In the genomic region with DNA sequence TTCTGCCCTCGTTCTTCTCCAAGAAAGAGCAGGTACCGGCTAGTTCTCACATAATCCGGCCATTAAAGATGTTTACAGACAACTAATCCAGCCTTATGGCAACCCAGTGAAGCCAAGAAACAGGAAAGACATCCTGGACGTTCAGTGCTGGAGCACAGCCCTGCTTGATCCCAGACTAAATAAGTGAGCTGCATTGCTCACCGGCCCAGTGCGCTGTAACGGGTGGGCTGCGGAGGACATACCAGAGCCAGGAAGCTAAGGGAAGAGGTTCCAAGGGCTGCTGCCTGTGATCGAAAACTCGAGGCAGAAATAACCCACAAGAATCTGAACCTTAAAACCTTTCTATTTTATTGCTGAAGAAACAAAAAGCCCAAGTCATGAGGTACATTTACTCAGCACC, we compare ENCODE assay signal across 23 mouse cellular contexts. TPM values are rescaled to one million over a fixed set of nuclear protein-coding genes. Genes with fewer than 3 reads are reported as not detected.
DNase-seq lines count a peak whose midpoint lies in the region; ATAC-seq and TF ChIP-seq lines count a peak whose summit lies in the region.
"Had no signal": no experiment of that assay in that cellular context is flagged by ENCODE, and none has a peak within 500 bp of the region (broad histone marks: within the 10 kb centered on the region; RNA-seq: fewer than 3 reads in every experiment).

No protein-coding gene starts in this region.

- H3K9ac ChIP-seq in hindbrain, postnatal 0 days (replicated peaks; ENCODE audit: low read length) = no peak overlapping the region
- H3K9ac ChIP-seq in hindbrain, embryonic 12.5 days = no peak overlapping the region
- no peak overlapping the region for H3K9ac ChIP-seq in midbrain, embryonic 11.5 days (ENCODE audit: low read length)
- no peak overlapping the region for H3K9ac ChIP-seq in forebrain, embryonic 16.5 days (replicated peaks; ENCODE audit: low read depth, low read length)
- no peak overlapping the region for H3K9ac ChIP-seq in stomach, embryonic 15.5 days
- H3K9ac ChIP-seq: embryonic facial prominence, embryonic 15.5 days; heart, embryonic 12.5 days; liver, embryonic 12.5 days; lung, embryonic 14.5 days; midbrain, embryonic 12.5 days had no signal

- H3K36me3 ChIP-seq in hindbrain, postnatal 0 days (ENCODE audit: insufficient read depth, low read length) = no peaks in the 10 kb centered on the region
- H3K36me3 ChIP-seq in hindbrain, embryonic 12.5 days = no peaks in the 10 kb centered on the region
- H3K36me3 ChIP-seq in midbrain, embryonic 11.5 days (ENCODE audit: control insufficient read depth, insufficient read depth, low read length) = no peaks in the 10 kb centered on the region
- no peaks in the 10 kb centered on the region for H3K36me3 ChIP-seq in midbrain, embryonic 10.5 days
- H3K36me3 ChIP-seq in forebrain, embryonic 16.5 days (ENCODE audit: control insufficient read depth, insufficient read depth) = no peaks in the 10 kb centered on the region
- H3K36me3 ChIP-seq in stomach, embryonic 15.5 days = no peaks in the 10 kb centered on the region
- H3K36me3 ChIP-seq: embryonic facial prominence, embryonic 15.5 days; heart, embryonic 12.5 days; liver, embryonic 12.5 days; midbrain, embryonic 12.5 days had no signal

- H3K4me3 ChIP-seq in hindbrain, postnatal 0 days (ENCODE audit: low read length) = no peak overlapping the region
- no peak overlapping the region for H3K4me3 ChIP-seq in hindbrain, embryonic 12.5 days
- no peak overlapping the region for H3K4me3 ChIP-seq in midbrain, embryonic 11.5 days (ENCODE audit: low read depth, low read length)
- H3K4me3 ChIP-seq in midbrain, embryonic 10.5 days = no peak overlapping the region
- no peak overlapping the region for H3K4me3 ChIP-seq in forebrain, embryonic 16.5 days (replicated peaks; ENCODE audit: low read length)
- no peak overlapping the region for H3K4me3 ChIP-seq in stomach, embryonic 15.5 days (replicated peaks)
- H3K4me3 ChIP-seq: embryonic facial prominence, embryonic 15.5 days; heart, embryonic 12.5 days; liver, embryonic 12.5 days; midbrain, embryonic 12.5 days had no signal

- H3K9me3 ChIP-seq in hindbrain, postnatal 0 days (ENCODE audit: low read length) = no peaks in the 10 kb centered on the region
- no peaks in the 10 kb centered on the region for H3K9me3 ChIP-seq in hindbrain, embryonic 12.5 days (replicated peaks)
- H3K9me3 ChIP-seq in midbrain, embryonic 11.5 days (ENCODE audit: control insufficient read depth, low read length) = no peaks in the 10 kb centered on the region
- no peaks in the 10 kb centered on the region for H3K9me3 ChIP-seq in midbrain, embryonic 10.5 days (replicated peaks)
- no peaks in the 10 kb centered on the region for H3K9me3 ChIP-seq in forebrain, embryonic 16.5 days (ENCODE audit: control insufficient read depth, low read length)
- no peaks in the 10 kb centered on the region for H3K9me3 ChIP-seq in stomach, embryonic 15.5 days
- H3K9me3 ChIP-seq: embryonic facial prominence, embryonic 15.5 days; heart, embryonic 12.5 days; liver, embryonic 12.5 days; midbrain, embryonic 12.5 days had no signal

- TF ChIP-seq CTCF in hindbrain, postnatal 0 days (IDR thresholded peaks at IDR 0.05; ENCODE audit: low read depth) = no peak

- H3K4me2 ChIP-seq in hindbrain, postnatal 0 days (ENCODE audit: low read depth, low read length) = no peak overlapping the region
- H3K4me2 ChIP-seq in hindbrain, embryonic 12.5 days (replicated peaks) = no peak overlapping the region
- no peak overlapping the region for H3K4me2 ChIP-seq in midbrain, embryonic 11.5 days
- H3K4me2 ChIP-seq in forebrain, embryonic 16.5 days (ENCODE audit: low read length) = peak overlapping the region; percentile 12; the same call in 1 of the 2 replicates
- no peak overlapping the region for H3K4me2 ChIP-seq in stomach, embryonic 15.5 days
- H3K4me2 ChIP-seq: embryonic facial prominence, embryonic 15.5 days; heart, embryonic 12.5 days; liver, embryonic 12.5 days; lung, embryonic 14.5 days; midbrain, embryonic 12.5 days had no signal

- H3K27me3 ChIP-seq in hindbrain, postnatal 0 days (ENCODE audit: insufficient read depth, low read length) = no peaks in the 10 kb centered on the region
- no peaks in the 10 kb centered on the region for H3K27me3 ChIP-seq in hindbrain, embryonic 12.5 days
- no peaks in the 10 kb centered on the region for H3K27me3 ChIP-seq in midbrain, embryonic 11.5 days (ENCODE audit: control insufficient read depth, insufficient read depth, low read length)
- no peaks in the 10 kb centered on the region for H3K27me3 ChIP-seq in midbrain, embryonic 10.5 days (ENCODE audit: low read depth, poor library complexity, severe bottlenecking)
- H3K27me3 ChIP-seq in forebrain, embryonic 16.5 days (replicated peaks; ENCODE audit: control insufficient read depth, insufficient read depth, low read length) = no peaks in the 10 kb centered on the region
- no peaks in the 10 kb centered on the region for H3K27me3 ChIP-seq in stomach, embryonic 15.5 days (replicated peaks)
- H3K27me3 ChIP-seq: embryonic facial prominence, embryonic 15.5 days; heart, embryonic 12.5 days; liver, embryonic 12.5 days; midbrain, embryonic 12.5 days had no signal

- H3K27ac ChIP-seq in hindbrain, postnatal 0 days = peak overlapping the region; percentile 54; the same call in 1 of the 2 replicates
- no peak overlapping the region for H3K27ac ChIP-seq in hindbrain, embryonic 12.5 days
- H3K27ac ChIP-seq in midbrain, embryonic 11.5 days (ENCODE audit: low read depth, low read length) = no peak overlapping the region
- H3K27ac ChIP-seq in midbrain, embryonic 10.5 days (replicated peaks) = no peak overlapping the region
- H3K27ac ChIP-seq in forebrain, embryonic 16.5 days (ENCODE audit: low read length) = peak overlapping the region; percentile 83
- H3K27ac ChIP-seq in stomach, embryonic 15.5 days = 0 out of 2 replicates have a peak overlapping the region, but pooled peaks have one; percentile 3
- H3K27ac ChIP-seq: embryonic facial prominence, embryonic 15.5 days; liver, embryonic 12.5 days; midbrain, embryonic 12.5 days had no signal

- 57% methylated on average over 10 of the region's 10 CpGs for whole genome bisulfite sequencing in hindbrain, postnatal 0 days
- WGBS in hindbrain, embryonic 12.5 days = 78% methylated on average over 10 of the region's 10 CpGs
- 74% methylated on average over 10 of the region's 10 CpGs for WGBS in midbrain, embryonic 11.5 days
- WGBS in midbrain, embryonic 10.5 days = 80% methylated on average over 10 of the region's 10 CpGs
- 47% methylated on average over 10 of the region's 10 CpGs for WGBS in forebrain, embryonic 16.5 days
- WGBS in stomach, embryonic 15.5 days = 35% methylated on average over 10 of the region's 10 CpGs

- no peak for DNase-seq in hindbrain, postnatal 0 days (ENCODE audit: low spot score)
- peak; percentile 23 for DNase-seq in midbrain, embryonic 11.5 days (ENCODE audit: low spot score, missing footprints)
- DNase-seq in midbrain, embryonic 10.5 days (ENCODE audit: low spot score) = no peak
- DNase-seq: adrenal gland, postnatal 25 days; cerebellum, adult 2 months; kidney, postnatal 14 days; lung, embryonic 14.5 days; lung, postnatal 4 days; thymus, postnatal 25 days had no signal

- no peak for ATAC-seq in hindbrain, postnatal 0 days
- ATAC-seq in hindbrain, embryonic 12.5 days (ENCODE audit: low FRiP score) = no peak
- no peak for ATAC-seq in midbrain, embryonic 11.5 days (ENCODE audit: low FRiP score)
- peak; percentile 75 for ATAC-seq in forebrain, embryonic 16.5 days
- no peak for ATAC-seq in stomach, embryonic 15.5 days (ENCODE audit: insufficient read depth, low FRiP score, low read depth)
- no peak for ATAC-seq in granulocyte monocyte progenitor cell, adult 5-6 weeks (replicated peaks; ENCODE audit: poor library complexity, severe bottlenecking)
- ATAC-seq: intestine, embryonic 16.5 days; liver, embryonic 12.5 days had no signal

- no peaks in the 10 kb centered on the region for H3K4me1 ChIP-seq in hindbrain, postnatal 0 days (ENCODE audit: insufficient read depth, low read length)
- H3K4me1 ChIP-seq in hindbrain, embryonic 12.5 days = no peaks in the 10 kb centered on the region
- H3K4me1 ChIP-seq in midbrain, embryonic 11.5 days (ENCODE audit: control insufficient read depth, insufficient read depth, low read length) = no peaks in the 10 kb centered on the region
- H3K4me1 ChIP-seq in midbrain, embryonic 10.5 days = no peaks in the 10 kb centered on the region
- H3K4me1 ChIP-seq in forebrain, embryonic 16.5 days (replicated peaks; ENCODE audit: control insufficient read depth, insufficient read depth, low read length) = peaks cover 16% of the 10 kb centered on the region
- peaks cover 7% of the 10 kb centered on the region; the same call in 1 of the 2 replicates for H3K4me1 ChIP-seq in stomach, embryonic 15.5 days
- H3K4me1 ChIP-seq: embryonic facial prominence, embryonic 15.5 days; heart, embryonic 12.5 days; midbrain, embryonic 12.5 days had no signal

RNA-seq across cellular contexts. Expression of a gene that starts 11.1 kb away (rescaled TPM):
- total RNA-seq in hindbrain, postnatal 0 days (2014; rRNA removed) = not detected in 2 replicates
- polyA plus RNA-seq in hindbrain, postnatal 0 days (2015; fragmentation: Nextera tagmentation; extraction: Ambion mirVana) = 0.19 TPM in 1 of 2 replicates, not detected in the other
- not detected in 2 replicates for polyA plus RNA-seq in hindbrain, embryonic 12.5 days (2016; fragmentation: Nextera tagmentation; extraction: Ambion mirVana)
- polyA plus RNA-seq in midbrain, embryonic 11.5 days (2014; fragmentation: Nextera tagmentation; extraction: Ambion mirVana) = not detected in 2 replicates
- not detected in 2 replicates for polyA plus RNA-seq in midbrain, embryonic 10.5 days (2016; fragmentation: Nextera tagmentation; extraction: Ambion mirVana)
- not detected in 2 replicates for polyA plus RNA-seq in forebrain, embryonic 16.5 days (2015; fragmentation: Nextera tagmentation; extraction: Ambion mirVana)
- 0.81 and 1.3 TPM in 2 replicates for polyA plus RNA-seq in stomach, embryonic 15.5 days (2015; fragmentation: Nextera tagmentation; extraction: Ambion mirVana)
- not detected in 2 replicates for total RNA-seq in granulocyte monocyte progenitor cell, adult 5-6 weeks (2014; fragmentation: Nextera tagmentation)
- total RNA-seq in granulocyte monocyte progenitor cell, adult 5-6 weeks (2017) = not detected in 2 replicates
- total RNA-seq: adrenal gland, postnatal 25 days; ES-E14; gastrocnemius, postnatal 4 days; heart, postnatal 25 days; layer of hippocampus, postnatal 36 days had no signal
- polyA plus RNA-seq: cerebellum, adult 2 months; embryonic facial prominence, embryonic 15.5 days; heart, embryonic 12.5 days; limb, embryonic 11.5 days; liver, embryonic 12.5 days; lung, embryonic 14.5 days; midbrain, embryonic 12.5 days had no signal

RNA-seq across cellular contexts. Expression of a gene that starts 50.4 kb away (rescaled TPM):
- total RNA-seq in hindbrain, postnatal 0 days (2014; rRNA removed) = 0.10 TPM in 1 of 2 replicates, not detected in the other
- polyA plus RNA-seq in hindbrain, postnatal 0 days (2015; fragmentation: Nextera tagmentation; extraction: Ambion mirVana) = not detected in 2 replicates
- polyA plus RNA-seq in hindbrain, embryonic 12.5 days (2016; fragmentation: Nextera tagmentation; extraction: Ambion mirVana) = not detected in 2 replicates
- polyA plus RNA-seq in midbrain, embryonic 11.5 days (2014; fragmentation: Nextera tagmentation; extraction: Ambion mirVana) = not detected in 2 replicates
- not detected in 2 replicates for polyA plus RNA-seq in midbrain, embryonic 10.5 days (2016; fragmentation: Nextera tagmentation; extraction: Ambion mirVana)
- polyA plus RNA-seq in forebrain, embryonic 16.5 days (2015; fragmentation: Nextera tagmentation; extraction: Ambion mirVana) = not detected in 2 replicates
- polyA plus RNA-seq in stomach, embryonic 15.5 days (2015; fragmentation: Nextera tagmentation; extraction: Ambion mirVana) = not detected in 2 replicates
- not detected in 2 replicates for total RNA-seq in granulocyte monocyte progenitor cell, adult 5-6 weeks (2014; fragmentation: Nextera tagmentation)
- total RNA-seq in granulocyte monocyte progenitor cell, adult 5-6 weeks (2017) = 0.86 TPM in 1 of 2 replicates, not detected in the other
- total RNA-seq: adrenal gland, postnatal 25 days; gastrocnemius, postnatal 4 days; heart, postnatal 25 days; layer of hippocampus, postnatal 36 days had no signal
- polyA plus RNA-seq: cerebellum, adult 2 months; embryonic facial prominence, embryonic 15.5 days; heart, embryonic 12.5 days; intestine, embryonic 16.5 days; limb, embryonic 11.5 days; liver, embryonic 12.5 days; lung, embryonic 14.5 days; midbrain, embryonic 12.5 days had no signal

Comparison
In these comparisons a context has a peak if more than half of its experiments do, and no peak if none do; other contexts are left out.
1. H3K27ac ChIP-seq: peak in hindbrain, postnatal 0 days (single experiment), forebrain, embryonic 16.5 days (single experiment) and stomach, embryonic 15.5 days (single experiment); none in hindbrain, embryonic 12.5 days (single experiment), midbrain, embryonic 11.5 days (single experiment) and midbrain, embryonic 10.5 days (single experiment).